Mouse (Mus musculus) liver, embryonic 16.5 days (tissue): Measurements from ENCODE around the gene Clcn2. TPM values are rescaled to one million over a fixed set of nuclear protein-coding genes. Genes with fewer than 3 reads are reported as not detected.

ENCODE experiments used
- ATAC-seq: fragments of 200-750 bp; cut with Nextera tagmentation; 2 replicates; pipeline ENCODE4 v1.8.0; 2017; ENCODE audit warnings: low read depth, mild to moderate bottlenecking, moderate number of reproducible peaks, moderate library complexity
- H3K27ac ChIP-seq: fragments of 300-500 bp; sonication (generic); 2 replicates; pipeline ENCODE4 v1.5.1; 2014; ENCODE audit warnings: mild to moderate bottlenecking, low read length
- H3K27me3 ChIP-seq: fragments of 300-500 bp; sonication (generic); 2 replicates; pipeline ENCODE4 v1.6.1; 2014; ENCODE audit warnings: low read depth, low read length, mixed read lengths; ENCODE audit not compliant: control insufficient read depth, insufficient read depth
- H3K36me3 ChIP-seq: fragments of 300-500 bp; sonication (generic); 2 replicates; pipeline ENCODE4 v1.6.1; 2014; ENCODE audit warnings: mild to moderate bottlenecking; ENCODE audit not compliant: control insufficient read depth, insufficient read depth
- H3K4me1 ChIP-seq: fragments of 300-500 bp; sonication (generic); 2 replicates; pipeline ENCODE4 v1.6.1; 2014; ENCODE audit warnings: low read depth, low read length, mixed read lengths; ENCODE audit not compliant: control insufficient read depth
- H3K4me2 ChIP-seq: fragments of 300-500 bp; sonication (generic); 2 replicates; pipeline ENCODE4 v1.6.1; 2014; ENCODE audit warnings: low read depth, low read length, mixed read lengths
- H3K4me3 ChIP-seq: fragments of 300-500 bp; sonication (generic); 2 replicates; pipeline ENCODE4 v1.5.1; 2014; ENCODE audit warnings: low read depth, mild to moderate bottlenecking, low read length
- H3K9ac ChIP-seq: fragments of 300-500 bp; sonication (generic); 2 replicates; pipeline ENCODE4 v1.6.1; 2014; ENCODE audit warnings: low read depth, low read length
- H3K9me3 ChIP-seq: fragments of 300-500 bp; sonication (generic); replicated peaks from 2 replicates; pipeline ENCODE4 v1.6.1; 2016; ENCODE audit warnings: low read length; ENCODE audit not compliant: control insufficient read depth
- WGBS: fragments of 180-500 bp; shearing (Covaris S2); extraction: QIAGEN DNeasy Blood & Tissue Kit; methylation state at CpG from one replicate; pipeline ENCODE4 v1.1.7; 2014; ENCODE audit not compliant: insufficient replicate concordance; 5-methylcytosine and 5-hydroxymethylcytosine counted together
- polyA plus RNA-seq: library from polyadenylated mRNA; unstranded; fragments of >200 nt; fragmentation: Nextera tagmentation; extraction: Ambion mirVana; gene quantifications from 2 replicates; pipeline ENCODE4 v1.2.1, GENCODE M21; 2015

The Clcn2 gene
- polyA plus RNA-seq, 1 experiment from 2014 or later: 11.5 TPM

- no peak overlapping the region for H3K27ac ChIP-seq
- peaks cover 7% of the 10 kb centered on the region for H3K4me1 ChIP-seq
- no peaks in the 10 kb centered on the region for H3K36me3 ChIP-seq
- H3K27me3 ChIP-seq: peaks cover 5% of the 10 kb centered on the region; the same call in 1 of the 2 replicates
- H3K9me3 ChIP-seq: no peaks in the 10 kb centered on the region
- no peak overlapping the region for H3K9ac ChIP-seq
- no peak overlapping the region for H3K4me2 ChIP-seq
- WGBS: 54% methylated on average over 4 of the region's 4 CpGs
- H3K4me3 ChIP-seq: no peak overlapping the region
- no peak for ATAC-seq
Measured at GRCm38 (mm10) chr16:20725750-20726149, 8.2 kb upstream of the Clcn2 start.

GRCm38 (mm10) chr16:20725321-20725720 is 7.8 kb upstream of the Clcn2 start:
- H3K4me2 ChIP-seq: no peak overlapping the region
- H3K27ac ChIP-seq: no peak overlapping the region
- peaks cover 7% of the 10 kb centered on the region for H3K4me1 ChIP-seq
- no peak for ATAC-seq
- H3K9ac ChIP-seq: no peak overlapping the region
- no peak overlapping the region for H3K4me3 ChIP-seq
- no peaks in the 10 kb centered on the region for H3K9me3 ChIP-seq
- 0 out of 2 replicates have a peak, but pooled peaks cover under 1% of the 10 kb centered on the region for H3K36me3 ChIP-seq
- H3K27me3 ChIP-seq: peaks cover under 1% of the 10 kb centered on the region; the same call in 1 of the 2 replicates
- 72% methylated on average over 7 of the region's 7 CpGs for whole genome bisulfite sequencing

- Histone ChIP-seq H3K36me3 (0 out of 2 replicates have a peak, but pooled peaks cover 3% of the 10 kb centered on the region), H3K27ac (no peak overlapping the region), H3K4me1 (peaks cover 7% of the 10 kb centered on the region), H3K9ac (no peak overlapping the region), H3K27me3 (no peaks in the 10 kb centered on the region; the same call in 1 of the 2 replicates), H3K9me3 (no peaks in the 10 kb centered on the region), H3K4me3 (no peak overlapping the region), H3K4me2 (no peak overlapping the region)
- peak; percentile 64 for ATAC-seq
- WGBS: 27% methylated on average over 5 of the region's 5 CpGs
Measured at GRCm38 (mm10) chr16:20724338-20724748, 6.8 kb upstream of the Clcn2 start.

- peaks cover 13% of the 10 kb centered on the region for H3K4me1 ChIP-seq
- WGBS: 53% methylated on average over 4 of the region's 4 CpGs
- no peak overlapping the region for H3K4me2 ChIP-seq
- no peak overlapping the region for H3K9ac ChIP-seq
- H3K27me3 ChIP-seq: no peaks in the 10 kb centered on the region; the same call in 1 of the 2 replicates
- H3K27ac ChIP-seq: no peak overlapping the region
- H3K9me3 ChIP-seq: no peaks in the 10 kb centered on the region
- no peak overlapping the region for H3K4me3 ChIP-seq
- 0 out of 2 replicates have a peak, but pooled peaks cover 3% of the 10 kb centered on the region for H3K36me3 ChIP-seq
- no peak for ATAC-seq
Measured at GRCm38 (mm10) chr16:20723247-20723646, 5.7 kb upstream of the Clcn2 start.

- Histone ChIP-seq H3K4me3 (no peak overlapping the region), H3K4me1 (peaks cover 14% of the 10 kb centered on the region), H3K9ac (no peak overlapping the region), H3K36me3 (0 out of 2 replicates have a peak, but pooled peaks cover 3% of the 10 kb centered on the region), H3K9me3 (no peaks in the 10 kb centered on the region), H3K27ac (no peak overlapping the region), H3K4me2 (no peak overlapping the region), H3K27me3 (no peaks in the 10 kb centered on the region; the same call in 1 of the 2 replicates)
- 68% methylated on average over 4 of the region's 4 CpGs for WGBS
- ATAC-seq: no peak
Measured at GRCm38 (mm10) chr16:20722736-20723135, 5.2 kb upstream of the Clcn2 start.

GRCm38 (mm10) chr16:20721808-20722207 is 4.3 kb upstream of the Clcn2 start:
- Histone ChIP-seq H3K4me2 (no peak overlapping the region), H3K9ac (no peak overlapping the region), H3K27me3 (no peaks in the 10 kb centered on the region; the same call in 1 of the 2 replicates), H3K4me3 (no peak overlapping the region), H3K4me1 (peaks cover 19% of the 10 kb centered on the region), H3K36me3 (0 out of 2 replicates have a peak, but pooled peaks cover 3% of the 10 kb centered on the region), H3K27ac (no peak overlapping the region), H3K9me3 (no peaks in the 10 kb centered on the region)
- 72% methylated on average over 10 of the region's 10 CpGs for WGBS
- ATAC-seq: no peak

- Histone ChIP-seq H3K36me3 (0 out of 2 replicates have a peak, but pooled peaks cover 3% of the 10 kb centered on the region), H3K4me2 (peak overlapping the region; percentile 99), H3K4me3 (peak overlapping the region; percentile 85), H3K27ac (peak overlapping the region; percentile 94), H3K9ac (peak overlapping the region; percentile 83), H3K9me3 (no peaks in the 10 kb centered on the region), H3K27me3 (no peaks in the 10 kb centered on the region), H3K4me1 (peaks cover 48% of the 10 kb centered on the region)
- ATAC-seq: peak; percentile 10
- WGBS: 2% methylated on average over 18 of the region's 18 CpGs
Measured at GRCm38 (mm10) chr16:20717978-20718670, 578 bp upstream of the Clcn2 start.

GRCm38 (mm10) chr16:20716841-20717180 is 735 bp downstream of the Clcn2 start:
- WGBS: 1% methylated on average over 8 of the region's 8 CpGs
- peak; percentile 5 for ATAC-seq
- Histone ChIP-seq H3K9ac (peak overlapping the region; percentile 83), H3K4me1 (peaks cover 58% of the 10 kb centered on the region), H3K27ac (peak overlapping the region; percentile 94), H3K36me3 (peaks cover 9% of the 10 kb centered on the region), H3K27me3 (no peaks in the 10 kb centered on the region), H3K9me3 (no peaks in the 10 kb centered on the region), H3K4me3 (peak overlapping the region; percentile 85), H3K4me2 (peak overlapping the region; percentile 99)
